Mouse (Mus musculus) CH12.LX (cell line): ENCODE data around the gene Mlec. TPM values are rescaled to one million over a fixed set of nuclear protein-coding genes. Genes with fewer than 3 reads are reported as not detected.

Source experiments
- DNase-seq: peaks from one replicate; pipeline ENCODE4 v3.0.0-alpha.2; 2013; ENCODE audit errors: extremely low read depth
- H3K27ac ChIP-seq: 2 replicates; pipeline ENCODE4 v1.5.1; 2012; ENCODE audit warnings: low read depth, mild to moderate bottlenecking, control low read depth, moderate library complexity; ENCODE audit not compliant: insufficient read depth
- H3K27me3 ChIP-seq: replicated peaks from 2 replicates; pipeline ENCODE3; 2012; ENCODE audit warnings: inconsistent platforms
- H3K36me3 ChIP-seq, 2 experiments: replicated peaks in 1 of 2; 2 replicates each; pipeline versions ENCODE3 to v1.6.1; 2012; ENCODE audit warnings: inconsistent platforms in 1 of 2, low read length in 1 of 2, mild to moderate bottlenecking in 1 of 2, mixed read lengths in 1 of 2, moderate library complexity in 1 of 2; ENCODE audit not compliant: control insufficient read depth in 1 of 2, insufficient read depth in 1 of 2
- H3K4me1 ChIP-seq, 2 experiments: 2 replicates each; pipeline ENCODE4 v1.6.1; 2012; ENCODE audit warnings: inconsistent platforms in 1 of 2, moderate library complexity in 1 of 2; ENCODE audit not compliant: insufficient read depth in 2 of 2, control insufficient read depth in 1 of 2
- H3K4me2 ChIP-seq: 2 replicates; pipeline ENCODE4 v1.6.1; 2012; ENCODE audit warnings: low read depth, mild to moderate bottlenecking, control low read depth; ENCODE audit not compliant: poor library complexity, insufficient read depth, severe bottlenecking
- H3K4me3 ChIP-seq, 3 experiments: fragments of 150-350 bp in 1 of 3; sonication (generic) in 1 of 3; replicated peaks in 1 of 3; 2 replicates each; pipeline versions ENCODE3 to v1.5.1; 2011 to 2012; ENCODE audit warnings: low read depth in 2 of 3, low read length in 2 of 3, mild to moderate bottlenecking in 2 of 3, moderate library complexity in 2 of 3, control low read depth in 1 of 3, improper control_type of control experiment in 1 of 3, inconsistent platforms in 1 of 3, mixed read lengths in 1 of 3; ENCODE audit not compliant: poor library complexity in 1 of 3
- H3K79me2 ChIP-seq: replicated peaks from 2 replicates; pipeline ENCODE4 v1.6.1; 2012; ENCODE audit warnings: mild to moderate bottlenecking, moderate library complexity; ENCODE audit not compliant: control insufficient read depth, poor library complexity, insufficient read depth, severe bottlenecking; ENCODE audit errors: extremely low read depth
- H3K9ac ChIP-seq: 2 replicates; pipeline ENCODE4 v1.6.1; 2012; ENCODE audit warnings: low read depth, mild to moderate bottlenecking, control low read depth, moderate library complexity; ENCODE audit not compliant: insufficient read depth
- H3K9me3 ChIP-seq: replicated peaks from 2 replicates; pipeline ENCODE3; 2012; ENCODE audit warnings: low read length, inconsistent platforms, mixed read lengths
- CHD1 ChIP-seq: IDR thresholded peaks from 2 replicates; pipeline ENCODE4 v1.6.1; 2012; ENCODE audit warnings: low read depth, low read length, improper control_type of control experiment, inconsistent platforms
- CHD2 ChIP-seq: IDR thresholded peaks from 2 replicates; pipeline ENCODE4 v1.6.1; 2011; ENCODE audit warnings: low read length, improper control_type of control experiment
- CTCF ChIP-seq, 2 experiments: IDR thresholded peaks in 1 of 2; conservative IDR thresholded peaks in 1 of 2; 2 replicates each; pipeline ENCODE4 v1.5.1; 2011 to 2012; ENCODE audit warnings: low read depth in 2 of 2, low read length in 2 of 2, improper control_type of control experiment in 1 of 2, inconsistent platforms in 1 of 2, mild to moderate bottlenecking in 1 of 2, moderate library complexity in 1 of 2
- E2F4 ChIP-seq: IDR thresholded peaks from 2 replicates; pipeline ENCODE4 v1.6.1; 2011; ENCODE audit warnings: low read depth, low read length, improper control_type of control experiment; ENCODE audit not compliant: insufficient replicate concordance
- ELF1 ChIP-seq: IDR thresholded peaks from 2 replicates; pipeline ENCODE4 v1.6.1; 2014; ENCODE audit warnings: low read depth, mild to moderate bottlenecking, inconsistent platforms, low read length, improper control_type of control experiment
- EP300 ChIP-seq: IDR thresholded peaks from 2 replicates; pipeline ENCODE4 v1.6.1; 2011; ENCODE audit warnings: low read length, improper control_type of control experiment
- GABPA ChIP-seq: IDR thresholded peaks from 2 replicates; pipeline ENCODE4 v1.6.1; 2012; ENCODE audit warnings: low read depth, low read length, improper control_type of control experiment, inconsistent platforms; ENCODE audit not compliant: insufficient replicate concordance
- JUN ChIP-seq: IDR thresholded peaks from 2 replicates; pipeline ENCODE4 v1.6.1; 2011; ENCODE audit warnings: low read depth, mild to moderate bottlenecking, low read length, improper control_type of control experiment, moderate library complexity; ENCODE audit not compliant: insufficient read depth
- JUND ChIP-seq: conservative IDR thresholded peaks from 2 replicates; pipeline ENCODE4 v1.6.1; 2011; ENCODE audit warnings: low read depth, low read length, improper control_type of control experiment
- KAT2A ChIP-seq: IDR thresholded peaks from 2 replicates; pipeline ENCODE4 v1.6.1; 2012; ENCODE audit warnings: low read length, improper control_type of control experiment, inconsistent platforms; ENCODE audit not compliant: insufficient replicate concordance
- MAX ChIP-seq: IDR thresholded peaks from 2 replicates; pipeline ENCODE4 v1.6.1; 2011; ENCODE audit warnings: low read length, improper control_type of control experiment
- MAZ ChIP-seq: IDR thresholded peaks from 2 replicates; pipeline ENCODE4 v1.6.1; 2012; ENCODE audit warnings: low read depth, mild to moderate bottlenecking, inconsistent platforms, low read length, improper control_type of control experiment, moderate library complexity
- MEF2A ChIP-seq: IDR thresholded peaks from 2 replicates; pipeline ENCODE4 v1.6.1; 2014; ENCODE audit warnings: low read depth, mild to moderate bottlenecking, inconsistent platforms, low read length, improper control_type of control experiment, borderline replicate concordance
- MYC ChIP-seq: IDR thresholded peaks from 2 replicates; pipeline ENCODE4 v1.6.1; 2011; ENCODE audit warnings: low read depth, mild to moderate bottlenecking, improper control_type of control experiment, low read length
- NRF1 ChIP-seq: IDR thresholded peaks from 2 replicates; pipeline ENCODE4 v1.6.1; 2014; ENCODE audit warnings: low read depth, mild to moderate bottlenecking, inconsistent platforms, low read length, improper control_type of control experiment, moderate library complexity
- PAX5 ChIP-seq: IDR thresholded peaks from 2 replicates; pipeline ENCODE4 v1.6.1; 2012; ENCODE audit warnings: low read length, inconsistent platforms, mixed read lengths
- POLR2AphosphoS2 ChIP-seq: IDR thresholded peaks from 2 replicates; pipeline ENCODE4 v1.6.1; 2011; ENCODE audit warnings: low read depth, low read length, improper control_type of control experiment
- RAD21 ChIP-seq: IDR thresholded peaks from 2 replicates; pipeline ENCODE4 v1.6.1; 2011; ENCODE audit warnings: low read depth, mild to moderate bottlenecking, low read length, improper control_type of control experiment, moderate library complexity
- RCOR1 ChIP-seq: conservative IDR thresholded peaks from 2 replicates; pipeline ENCODE4 v1.6.1; 2012; ENCODE audit warnings: low read depth, mild to moderate bottlenecking, inconsistent platforms, low read length, improper control_type of control experiment
- SIN3A ChIP-seq: IDR thresholded peaks from 2 replicates; pipeline ENCODE4 v1.6.1; 2012; ENCODE audit warnings: low read length, improper control_type of control experiment, inconsistent platforms
- TBP ChIP-seq: conservative IDR thresholded peaks from 2 replicates; pipeline ENCODE4 v1.6.1; 2011; ENCODE audit warnings: low read depth, low read length, improper control_type of control experiment
- TCF12 ChIP-seq: IDR thresholded peaks from 2 replicates; pipeline ENCODE4 v1.6.1; 2014; ENCODE audit warnings: low read depth, mild to moderate bottlenecking, inconsistent platforms, low read length, improper control_type of control experiment
- USF1 ChIP-seq: IDR thresholded peaks from 2 replicates; pipeline ENCODE4 v1.6.1; 2014; ENCODE audit warnings: low read depth, mild to moderate bottlenecking, inconsistent platforms, low read length, improper control_type of control experiment
- ZC3H11A ChIP-seq: IDR thresholded peaks from 2 replicates; pipeline ENCODE4 v1.6.1; 2012; ENCODE audit warnings: low read depth, mild to moderate bottlenecking, inconsistent platforms, low read length, improper control_type of control experiment
- ZMIZ1 ChIP-seq: IDR thresholded peaks from 2 replicates; pipeline ENCODE4 v1.6.1; 2012; ENCODE audit warnings: low read depth, mild to moderate bottlenecking, inconsistent platforms, low read length, improper control_type of control experiment
- ZNF384 ChIP-seq: IDR thresholded peaks from 2 replicates; pipeline ENCODE4 v1.6.1; 2012; ENCODE audit warnings: low read depth, low read length, improper control_type of control experiment, inconsistent platforms
- dilution Hi-C: fragments of 300-500 bp; cut with MboI; formaldehyde crosslinking; loops from 2 replicates; pipeline ENCODE4 v1.14.3; 2020; ENCODE audit warnings: low sequenced_read_pairs; ENCODE audit not compliant: extremely low pct_unique_long_range_greater_than_20kb, extremely low pct_ligation_motif_present
- in situ Hi-C: fragments of 300-500 bp; cut with MboI; formaldehyde crosslinking; loops from 3 replicates; pipeline ENCODE4 v1.14.3; 2019; ENCODE audit warnings: low sequenced_read_pairs, low pct_ligation_motif_present, low pct_unique_long_range_greater_than_20kb, mixed read lengths
- polyA plus RNA-seq: library from polyadenylated mRNA; unstranded; fragments of >175 nt; gene quantifications from 2 replicates; pipeline ENCODE4 v1.2.1, GENCODE M21; 2012; ENCODE audit warnings: low read depth; ENCODE audit not compliant: insufficient read length
- total RNA-seq, 2 experiments: library from RNA; depleted of rRNA; stranded (reverse); fragments of 300-350 nt in 1 of 2; fragments of >200 nt in 1 of 2; gene quantifications; 2 replicates each; pipeline ENCODE4 v1.2.3; 2012 to 2014

The Mlec gene
- total and polyA plus RNA-seq, 3 experiments = 101 to 143 (median 128) TPM

DNA sequence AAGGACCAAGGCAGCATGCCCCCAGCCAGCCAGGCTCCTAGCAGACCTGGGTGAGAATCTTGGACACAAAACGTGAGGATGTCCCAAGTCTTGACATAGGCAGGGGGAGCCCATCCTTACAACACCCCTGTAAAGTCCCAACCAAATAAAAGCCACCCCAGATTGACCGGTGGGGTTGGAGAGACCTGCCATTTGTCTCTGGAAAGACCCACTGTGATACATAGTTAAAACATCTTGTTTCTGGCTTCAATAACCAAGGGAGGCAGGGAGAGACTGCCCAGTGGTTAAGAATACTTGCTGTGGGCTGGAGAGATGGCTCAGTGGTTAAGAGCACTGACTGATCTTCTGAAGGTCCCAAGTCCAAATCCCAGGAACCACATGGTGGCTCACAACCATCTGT lies 55.7 kb downstream of the Mlec start:
- H3K4me3 ChIP-seq = no peak overlapping the region
- no peak overlapping the region for H3K9ac ChIP-seq
- no peak for TF ChIP-seq GABPA
- TF ChIP-seq MEF2A = no peak
- TF ChIP-seq ZMIZ1 = no peak
- no peak for TF ChIP-seq MAX
- TF ChIP-seq MAZ = no peak
- no peak for TF ChIP-seq USF1
- TF ChIP-seq JUND = no peak
- no peak for TF ChIP-seq TBP
- TF ChIP-seq PAX5 = no peak
- no peak for TF ChIP-seq EP300
- no peak for TF ChIP-seq E2F4
- TF ChIP-seq ZNF384 = no peak; the same call in 1 of the 2 replicates
- no peak for TF ChIP-seq POLR2AphosphoS2
- TF ChIP-seq JUN = no peak
- no peak for TF ChIP-seq NRF1
- no peak for TF ChIP-seq TCF12
- TF ChIP-seq KAT2A = no peak
- no peak overlapping the region for H3K4me2 ChIP-seq
- no peaks in the 10 kb centered on the region for H3K79me2 ChIP-seq
- dilution Hi-C loops = no loop called here
- no peaks in the 10 kb centered on the region for H3K4me1 ChIP-seq
- no peaks in the 10 kb centered on the region for H3K9me3 ChIP-seq
- no peak overlapping the region for H3K27ac ChIP-seq
- in situ Hi-C loops = loop anchor here (10.0 kb wide), 1 partner anchor 127 kb away; the partner anchor contains the start of gene Hnf1a
- no peak for DNase-seq
- H3K36me3 ChIP-seq = peaks cover 23 to 60% of the 10 kb centered on the region in 2 experiments
- no peaks in the 10 kb centered on the region for H3K27me3 ChIP-seq

- no peaks in the 10 kb centered on the region for H3K79me2 ChIP-seq
- H3K4me1 ChIP-seq = no peaks in the 10 kb centered on the region
- peaks cover 39 to 71% of the 10 kb centered on the region in 2 experiments for H3K36me3 ChIP-seq
- dilution Hi-C loops = no loop called here
- TF ChIP-seq JUND = no peak
- no peak for TF ChIP-seq MEF2A
- TF ChIP-seq MYC = no peak
- no peak for TF ChIP-seq EP300
- TF ChIP-seq JUN = no peak
- TF ChIP-seq E2F4 = no peak
- no peak for TF ChIP-seq TBP
- TF ChIP-seq RAD21 = no peak
- TF ChIP-seq RCOR1 = no peak
- TF ChIP-seq ELF1 = no peak
- TF ChIP-seq ZC3H11A = no peak
- no peak for TF ChIP-seq CHD1
- TF ChIP-seq CTCF (conservative IDR thresholded peaks at IDR 0.05 in 1 of 2, IDR thresholded peaks at IDR 0.05 in 1 of 2; ENCODE audit: low read depth in 2 of 2, low read length in 2 of 2) = no peak
- TF ChIP-seq ZMIZ1 = no peak
- TF ChIP-seq USF1 = no peak
- TF ChIP-seq ZNF384 = no peak
- no peak for TF ChIP-seq SIN3A
- no peak for TF ChIP-seq CHD2
- TF ChIP-seq, all 38 proteins: peak for 0
- in situ Hi-C loops = loop anchor here (10.0 kb wide), 1 partner anchor 126 kb away; the partner anchor contains the start of gene Hnf1a
- Histone ChIP-seq H3K4me3 (no peak overlapping the region), H3K9me3 (no peaks in the 10 kb centered on the region), H3K9ac (no peak overlapping the region), H3K27me3 (no peaks in the 10 kb centered on the region), H3K4me2 (no peak overlapping the region), H3K27ac (no peak overlapping the region)
- DNase-seq = no peak
Observed at GRCm38 (mm10) chr5:115100473-115100872, 57.5 kb downstream of the Mlec start.
